Mouse (Mus musculus) CH12.LX (cell line): Measurements from ENCODE around the gene Gucy1b2. TPM values are rescaled to one million over a fixed set of nuclear protein-coding genes. Genes with fewer than 3 reads are reported as not detected.

Experiments used
- DNase-seq: peaks from one replicate; pipeline ENCODE4 v3.0.0-alpha.2; 2013; ENCODE audit errors: extremely low read depth
- H3K27ac ChIP-seq: 2 replicates; pipeline ENCODE4 v1.5.1; 2012; ENCODE audit warnings: low read depth, mild to moderate bottlenecking, control low read depth, moderate library complexity; ENCODE audit not compliant: insufficient read depth
- H3K27me3 ChIP-seq: replicated peaks from 2 replicates; pipeline ENCODE3; 2012; ENCODE audit warnings: inconsistent platforms
- H3K36me3 ChIP-seq, 2 experiments: replicated peaks in 1 of 2; 2 replicates each; pipeline versions ENCODE3 to v1.6.1; 2012; ENCODE audit warnings: inconsistent platforms in 1 of 2, low read length in 1 of 2, mild to moderate bottlenecking in 1 of 2, mixed read lengths in 1 of 2, moderate library complexity in 1 of 2; ENCODE audit not compliant: control insufficient read depth in 1 of 2, insufficient read depth in 1 of 2
- H3K4me1 ChIP-seq, 2 experiments: 2 replicates each; pipeline ENCODE4 v1.6.1; 2012; ENCODE audit warnings: inconsistent platforms in 1 of 2, moderate library complexity in 1 of 2; ENCODE audit not compliant: insufficient read depth in 2 of 2, control insufficient read depth in 1 of 2
- H3K4me2 ChIP-seq: 2 replicates; pipeline ENCODE4 v1.6.1; 2012; ENCODE audit warnings: low read depth, mild to moderate bottlenecking, control low read depth; ENCODE audit not compliant: poor library complexity, insufficient read depth, severe bottlenecking
- H3K4me3 ChIP-seq, 3 experiments: fragments of 150-350 bp in 1 of 3; sonication (generic) in 1 of 3; replicated peaks in 1 of 3; 2 replicates each; pipeline versions ENCODE3 to v1.5.1; 2011 to 2012; ENCODE audit warnings: low read depth in 2 of 3, low read length in 2 of 3, mild to moderate bottlenecking in 2 of 3, moderate library complexity in 2 of 3, control low read depth in 1 of 3, improper control_type of control experiment in 1 of 3, inconsistent platforms in 1 of 3, mixed read lengths in 1 of 3; ENCODE audit not compliant: poor library complexity in 1 of 3
- H3K79me2 ChIP-seq: replicated peaks from 2 replicates; pipeline ENCODE4 v1.6.1; 2012; ENCODE audit warnings: mild to moderate bottlenecking, moderate library complexity; ENCODE audit not compliant: control insufficient read depth, poor library complexity, insufficient read depth, severe bottlenecking; ENCODE audit errors: extremely low read depth
- H3K9ac ChIP-seq: 2 replicates; pipeline ENCODE4 v1.6.1; 2012; ENCODE audit warnings: low read depth, mild to moderate bottlenecking, control low read depth, moderate library complexity; ENCODE audit not compliant: insufficient read depth
- H3K9me3 ChIP-seq: replicated peaks from 2 replicates; pipeline ENCODE3; 2012; ENCODE audit warnings: low read length, inconsistent platforms, mixed read lengths
- BHLHE40 ChIP-seq: IDR thresholded peaks from 2 replicates; pipeline ENCODE4 v1.6.1; 2011; ENCODE audit warnings: mild to moderate bottlenecking, low read depth, low read length, improper control_type of control experiment
- CHD1 ChIP-seq: IDR thresholded peaks from 2 replicates; pipeline ENCODE4 v1.6.1; 2012; ENCODE audit warnings: low read depth, low read length, improper control_type of control experiment, inconsistent platforms
- CTCF ChIP-seq, 2 experiments: IDR thresholded peaks in 1 of 2; conservative IDR thresholded peaks in 1 of 2; 2 replicates each; pipeline ENCODE4 v1.5.1; 2011 to 2012; ENCODE audit warnings: low read depth in 2 of 2, low read length in 2 of 2, improper control_type of control experiment in 1 of 2, inconsistent platforms in 1 of 2, mild to moderate bottlenecking in 1 of 2, moderate library complexity in 1 of 2
- E2F4 ChIP-seq: IDR thresholded peaks from 2 replicates; pipeline ENCODE4 v1.6.1; 2011; ENCODE audit warnings: low read depth, low read length, improper control_type of control experiment; ENCODE audit not compliant: insufficient replicate concordance
- ETS1 ChIP-seq: conservative IDR thresholded peaks from 2 replicates; pipeline ENCODE4 v1.6.1; 2012; ENCODE audit warnings: low read depth, mild to moderate bottlenecking, inconsistent platforms, low read length, improper control_type of control experiment, moderate library complexity
- GABPA ChIP-seq: IDR thresholded peaks from 2 replicates; pipeline ENCODE4 v1.6.1; 2012; ENCODE audit warnings: low read depth, low read length, improper control_type of control experiment, inconsistent platforms; ENCODE audit not compliant: insufficient replicate concordance
- JUN ChIP-seq: IDR thresholded peaks from 2 replicates; pipeline ENCODE4 v1.6.1; 2011; ENCODE audit warnings: low read depth, mild to moderate bottlenecking, low read length, improper control_type of control experiment, moderate library complexity; ENCODE audit not compliant: insufficient read depth
- KAT2A ChIP-seq: IDR thresholded peaks from 2 replicates; pipeline ENCODE4 v1.6.1; 2012; ENCODE audit warnings: low read length, improper control_type of control experiment, inconsistent platforms; ENCODE audit not compliant: insufficient replicate concordance
- MAZ ChIP-seq: IDR thresholded peaks from 2 replicates; pipeline ENCODE4 v1.6.1; 2012; ENCODE audit warnings: low read depth, mild to moderate bottlenecking, inconsistent platforms, low read length, improper control_type of control experiment, moderate library complexity
- MEF2A ChIP-seq: IDR thresholded peaks from 2 replicates; pipeline ENCODE4 v1.6.1; 2014; ENCODE audit warnings: low read depth, mild to moderate bottlenecking, inconsistent platforms, low read length, improper control_type of control experiment, borderline replicate concordance
- MXI1 ChIP-seq: IDR thresholded peaks from 2 replicates; pipeline ENCODE4 v1.6.1; 2011; ENCODE audit warnings: mild to moderate bottlenecking, low read depth, low read length, improper control_type of control experiment
- MYC ChIP-seq: IDR thresholded peaks from 2 replicates; pipeline ENCODE4 v1.6.1; 2011; ENCODE audit warnings: low read depth, mild to moderate bottlenecking, improper control_type of control experiment, low read length
- NELFE ChIP-seq: IDR thresholded peaks from 2 replicates; pipeline ENCODE4 v1.6.1; 2011; ENCODE audit warnings: low read depth, low read length, improper control_type of control experiment
- NRF1 ChIP-seq: IDR thresholded peaks from 2 replicates; pipeline ENCODE4 v1.6.1; 2014; ENCODE audit warnings: low read depth, mild to moderate bottlenecking, inconsistent platforms, low read length, improper control_type of control experiment, moderate library complexity
- PAX5 ChIP-seq: IDR thresholded peaks from 2 replicates; pipeline ENCODE4 v1.6.1; 2012; ENCODE audit warnings: low read length, inconsistent platforms, mixed read lengths
- POLR2A ChIP-seq: IDR thresholded peaks from 2 replicates; pipeline ENCODE4 v1.6.1; 2011; ENCODE audit warnings: low read depth, mild to moderate bottlenecking, improper control_type of control experiment, low read length
- POLR2AphosphoS2 ChIP-seq: IDR thresholded peaks from 2 replicates; pipeline ENCODE4 v1.6.1; 2011; ENCODE audit warnings: low read depth, low read length, improper control_type of control experiment
- SIN3A ChIP-seq: IDR thresholded peaks from 2 replicates; pipeline ENCODE4 v1.6.1; 2012; ENCODE audit warnings: low read length, improper control_type of control experiment, inconsistent platforms
- TBP ChIP-seq: conservative IDR thresholded peaks from 2 replicates; pipeline ENCODE4 v1.6.1; 2011; ENCODE audit warnings: low read depth, low read length, improper control_type of control experiment
- TCF12 ChIP-seq: IDR thresholded peaks from 2 replicates; pipeline ENCODE4 v1.6.1; 2014; ENCODE audit warnings: low read depth, mild to moderate bottlenecking, inconsistent platforms, low read length, improper control_type of control experiment
- UBTF ChIP-seq: IDR thresholded peaks from 2 replicates; pipeline ENCODE4 v1.6.1; 2012; ENCODE audit warnings: low read depth, mild to moderate bottlenecking, inconsistent platforms, low read length, improper control_type of control experiment, moderate library complexity
- USF2 ChIP-seq: conservative IDR thresholded peaks from 2 replicates; pipeline ENCODE4 v1.6.1; 2011; ENCODE audit warnings: low read depth, low read length, improper control_type of control experiment
- dilution Hi-C: fragments of 300-500 bp; cut with MboI; formaldehyde crosslinking; loops from 2 replicates; pipeline ENCODE4 v1.14.3; 2020; ENCODE audit warnings: low sequenced_read_pairs; ENCODE audit not compliant: extremely low pct_unique_long_range_greater_than_20kb, extremely low pct_ligation_motif_present
- in situ Hi-C: fragments of 300-500 bp; cut with MboI; formaldehyde crosslinking; loops from 3 replicates; pipeline ENCODE4 v1.14.3; 2019; ENCODE audit warnings: low sequenced_read_pairs, low pct_ligation_motif_present, low pct_unique_long_range_greater_than_20kb, mixed read lengths
- polyA plus RNA-seq: library from polyadenylated mRNA; unstranded; fragments of >175 nt; gene quantifications from 2 replicates; pipeline ENCODE4 v1.2.1, GENCODE M21; 2012; ENCODE audit warnings: low read depth; ENCODE audit not compliant: insufficient read length
- total RNA-seq, 2 experiments: library from RNA; depleted of rRNA; stranded (reverse); fragments of 300-350 nt in 1 of 2; fragments of >200 nt in 1 of 2; gene quantifications; 2 replicates each; pipeline ENCODE4 v1.2.3; 2012 to 2014

Gucy1b2 gene
- total and polyA plus RNA-seq, 3 experiments, result not detected

DNA sequence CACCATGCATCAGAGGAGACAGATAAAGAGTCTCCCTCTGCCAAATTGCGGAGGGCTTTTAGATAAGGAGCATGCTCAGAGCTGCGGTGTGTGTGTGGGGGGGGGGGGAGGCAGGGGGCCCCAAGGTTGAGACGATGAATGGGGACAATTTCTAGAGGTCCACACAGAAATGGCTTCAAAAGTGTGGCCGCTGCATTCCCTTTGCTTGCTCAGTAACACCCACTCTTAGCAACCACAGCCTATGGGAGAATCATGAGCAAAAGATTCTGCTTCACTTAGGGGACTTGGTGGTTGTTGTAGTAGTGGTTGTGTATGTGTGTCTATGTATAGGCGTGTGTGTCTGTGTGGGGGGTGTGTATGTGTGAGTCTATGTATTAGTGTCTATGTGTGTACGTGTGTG, 75.5 kb downstream of the Gucy1b2 start:
- H3K9ac ChIP-seq, result no peak overlapping the region
- TF ChIP-seq TBP (no peak), E2F4 (no peak)
- H3K79me2 ChIP-seq, result no peaks in the 10 kb centered on the region
- H3K36me3 ChIP-seq, result peaks cover 0 to 37% of the 10 kb centered on the region in 2 experiments
- in situ Hi-C loops, result no loop called here
- no peaks in the 10 kb centered on the region for H3K4me1 ChIP-seq
- no peak overlapping the region for H3K4me2 ChIP-seq
- dilution Hi-C loops, result no loop called here
- H3K4me3 ChIP-seq, result no peak overlapping the region
- no peak for DNase-seq
- no peaks in the 10 kb centered on the region for H3K27me3 ChIP-seq
- H3K9me3 ChIP-seq, result no peaks in the 10 kb centered on the region
- no peak overlapping the region for H3K27ac ChIP-seq

DNA sequence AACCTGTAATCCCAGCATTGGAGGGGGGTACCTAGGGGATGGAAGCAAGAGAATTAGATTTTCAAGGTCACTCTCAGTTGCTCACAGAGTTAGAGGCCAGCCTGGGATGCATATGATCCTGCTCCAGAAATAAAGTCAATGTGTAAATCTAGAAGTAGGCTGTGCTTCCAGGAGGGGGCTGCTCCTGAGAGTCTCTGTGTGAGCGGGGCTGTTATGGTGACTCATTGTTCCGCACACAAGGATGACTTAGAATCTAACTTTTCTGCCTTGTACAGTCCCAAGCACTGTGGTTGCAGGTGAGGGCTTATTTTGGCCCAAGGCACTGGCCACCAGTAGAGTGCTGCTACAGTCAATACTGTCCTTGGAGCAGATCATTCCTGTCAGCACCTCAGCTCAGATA, 76.7 kb downstream of the Gucy1b2 start:
- TF ChIP-seq UBTF (no peak), MYC (no peak), POLR2A (no peak), JUN (no peak), MEF2A (no peak), CHD1 (no peak), ETS1 (no peak), SIN3A (no peak), MAZ (no peak)
- TF ChIP-seq, all 38 proteins: peak for 0
- no peak overlapping the region for H3K4me2 ChIP-seq
- no peaks in the 10 kb centered on the region for H3K4me1 ChIP-seq
- no peak overlapping the region for H3K4me3 ChIP-seq
- H3K36me3 ChIP-seq, result peaks cover 0 to 40% of the 10 kb centered on the region in 2 experiments
- no peak overlapping the region for H3K9ac ChIP-seq
- no peaks in the 10 kb centered on the region for H3K9me3 ChIP-seq
- no peaks in the 10 kb centered on the region for H3K27me3 ChIP-seq
- H3K27ac ChIP-seq, result no peak overlapping the region
- H3K79me2 ChIP-seq, result no peaks in the 10 kb centered on the region
- dilution Hi-C loops (no loop called here), in situ Hi-C loops (no loop called here)
- no peak for DNase-seq

DNA sequence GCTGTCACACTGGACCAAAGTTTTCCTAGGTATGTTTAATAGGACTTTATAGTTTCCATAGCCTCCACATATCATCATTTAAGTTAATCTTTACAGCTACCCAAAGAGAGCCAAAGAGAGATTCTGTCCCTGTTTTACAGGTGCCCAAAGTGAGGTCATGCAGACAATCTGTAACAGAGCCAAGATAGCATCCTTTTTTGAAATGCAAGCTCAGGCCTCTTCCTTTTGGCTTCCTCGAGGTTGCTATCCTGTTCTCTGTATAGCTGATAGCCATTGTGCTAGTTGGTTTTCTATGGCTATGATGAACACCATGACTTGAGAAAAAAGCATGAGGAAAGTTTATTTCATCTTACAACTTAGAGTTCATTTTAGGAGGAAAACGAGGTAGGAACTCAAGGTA, 80.0 kb downstream of the Gucy1b2 start:
- Histone ChIP-seq H3K4me2 (no peak overlapping the region), H3K27me3 (no peaks in the 10 kb centered on the region), H3K9ac (no peak overlapping the region), H3K4me1 (peaks cover 2 to 9% of the 10 kb centered on the region in 2 experiments; a peak in 2 of 4 replicates), H3K27ac (no peak overlapping the region), H3K79me2 (no peaks in the 10 kb centered on the region), H3K4me3 (no peak overlapping the region), H3K36me3 (peaks cover 5 to 52% of the 10 kb centered on the region in 2 experiments), H3K9me3 (no peaks in the 10 kb centered on the region)
- no peak for DNase-seq
- TF ChIP-seq POLR2AphosphoS2 (no peak), GABPA (no peak), KAT2A (no peak), ETS1 (no peak), MXI1 (no peak), BHLHE40 (no peak), CHD1 (no peak), TCF12 (no peak), POLR2A (no peak), PAX5 (no peak), USF2 (no peak), CTCF (conservative IDR thresholded peaks at IDR 0.05 in 1 of 2, IDR thresholded peaks at IDR 0.05 in 1 of 2; ENCODE audit: low read depth in 2 of 2, low read length in 2 of 2) (no peak), NELFE (no peak), MYC (no peak), TBP (no peak), NRF1 (no peak)
- in situ Hi-C loops, result no loop called here
- dilution Hi-C loops, result no loop called here
